In the genomic region with DNA sequence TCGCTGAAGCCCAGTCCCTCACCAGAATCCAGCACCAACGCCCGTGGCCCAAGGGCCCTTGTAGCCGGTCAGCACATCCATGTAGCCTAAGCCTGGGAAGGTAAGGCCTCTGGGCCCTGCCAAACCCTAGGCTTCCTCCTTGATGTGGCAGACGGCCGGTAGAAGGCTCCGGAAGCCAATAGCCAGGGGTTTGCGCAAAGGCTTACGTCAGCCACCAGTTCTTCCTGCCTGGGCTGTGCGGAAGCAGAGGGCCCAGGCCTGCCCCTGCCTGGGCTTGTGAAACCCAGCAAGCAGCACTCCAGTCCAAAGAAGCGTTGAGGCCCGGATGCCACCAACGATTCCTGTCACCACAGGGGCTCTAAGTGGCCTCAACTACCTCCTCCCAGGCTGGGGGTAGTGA, we compare ENCODE assay signal across 9 mouse cellular contexts. TPM values are rescaled to one million over a fixed set of nuclear protein-coding genes. Genes with fewer than 3 reads are reported as not detected.
A peak's percentile ranks its signal among the peaks of the same experiment; 100 is the strongest.
DNase-seq lines count a peak whose midpoint lies in the region; ATAC-seq lines count a peak whose summit lies in the region.
"Had no signal": no experiment of that assay in that cellular context is flagged by ENCODE, and none has a peak within 500 bp of the region (broad histone marks: within the 10 kb centered on the region; RNA-seq: fewer than 3 reads in every experiment).

No protein-coding gene starts in this region.

- H3K27ac ChIP-seq in forebrain, embryonic 13.5 days = peak overlapping the region; percentile 12
- H3K27ac ChIP-seq in forebrain, embryonic 10.5 days = no peak overlapping the region

- H3K9ac ChIP-seq in forebrain, embryonic 13.5 days = peak overlapping the region; percentile 14

- H3K4me1 ChIP-seq in forebrain, embryonic 13.5 days = peaks cover 73% of the 10 kb centered on the region
- peaks cover 46% of the 10 kb centered on the region for H3K4me1 ChIP-seq in forebrain, embryonic 10.5 days

- no peak for DNase-seq in forebrain, embryonic 10.5 days (ENCODE audit: extremely low spot score, low spot score)
- peak; percentile 40 for DNase-seq in heart, postnatal 25 days (ENCODE audit: low spot score)
- peak; percentile 84 for DNase-seq in thymus, postnatal 25 days
- DNase-seq in cerebellum, postnatal 14 days = no peak
- no peak for DNase-seq in frontal cortex, postnatal 25 days (ENCODE audit: low spot score in 2 of 2)

- peaks cover 57% of the 10 kb centered on the region for H3K36me3 ChIP-seq in forebrain, embryonic 13.5 days (ENCODE audit: poor library complexity, severe bottlenecking)
- H3K36me3 ChIP-seq in forebrain, embryonic 10.5 days (replicated peaks) = peaks cover 98% of the 10 kb centered on the region

- H3K4me2 ChIP-seq in forebrain, embryonic 13.5 days = no peak overlapping the region

- no peaks in the 10 kb centered on the region for H3K27me3 ChIP-seq in forebrain, embryonic 13.5 days
- no peaks in the 10 kb centered on the region for H3K27me3 ChIP-seq in forebrain, embryonic 10.5 days (ENCODE audit: poor library complexity, severe bottlenecking)

- intact Hi-C loops in heart, postnatal 25 days (cut with DNase I) = no loop called here

- H3K9me3 ChIP-seq in forebrain, embryonic 13.5 days (replicated peaks) = no peaks in the 10 kb centered on the region
- H3K9me3 ChIP-seq in forebrain, embryonic 10.5 days = no peaks in the 10 kb centered on the region; the same call in 1 of the 2 replicates
- H3K9me3 ChIP-seq: G1E had no signal

- 84% methylated on average over 13 of the region's 13 CpGs for WGBS in forebrain, embryonic 13.5 days
- WGBS in forebrain, embryonic 10.5 days = 91% methylated on average over 13 of the region's 13 CpGs

- ATAC-seq in forebrain, embryonic 13.5 days = no peak
- ATAC-seq in CD4-positive, CD25-positive, alpha-beta regulatory T cell, adult 4 months = peak; percentile 98
- peak; percentile 92 for ATAC-seq in megakaryocyte progenitor cell, adult 5-6 weeks (replicated peaks; ENCODE audit: poor library complexity)

- no peak overlapping the region for H3K4me3 ChIP-seq in forebrain, embryonic 13.5 days
- no peak overlapping the region for H3K4me3 ChIP-seq in forebrain, embryonic 10.5 days

RNA-seq across cellular contexts. Expression of a gene that starts 22.9 kb away (rescaled TPM):
- polyA plus RNA-seq in forebrain, embryonic 13.5 days (2015; fragmentation: Nextera tagmentation; extraction: Ambion mirVana) = 34.7 and 35.9 TPM in 2 replicates
- 21.5 and 22.7 TPM in 2 replicates for polyA plus RNA-seq in forebrain, embryonic 10.5 days (2016; fragmentation: Nextera tagmentation; extraction: Ambion mirVana)
- 1 to 10 TPM; 2.8 to 3.7 TPM for polyA plus RNA-seq in CD4-positive, CD25-positive, alpha-beta regulatory T cell, adult 4 months (2017; shearing (Covaris generic))
- total RNA-seq in heart, postnatal 25 days (2021) = 10 to 100 TPM; 50.5 to 59.1 TPM
- 27.3 and 30.2 TPM in 2 replicates for total RNA-seq in megakaryocyte progenitor cell, adult 5-6 weeks (2015)
- 10.9 and 14.5 TPM in 2 replicates for total RNA-seq in megakaryocyte progenitor cell, adult 5-6 weeks (2017)

Comparison
In these comparisons a context has a peak if more than half of its experiments do, and no peak if none do; other contexts are left out.
1. DNase-seq: peak in heart, postnatal 25 days (single experiment) and thymus, postnatal 25 days (single experiment); none in forebrain, embryonic 10.5 days (single experiment), cerebellum, postnatal 14 days (0 of 2) and frontal cortex, postnatal 25 days (0 of 2).